Mouse (Mus musculus) embryonic fibroblast, embryonic 13.5 days (primary cell): ENCODE measurements around the gene Madcam1.

ENCODE experiments used
- CTCF ChIP-seq: IDR thresholded peaks from 2 replicates; pipeline ENCODE4 v1.5.1; 2011; ENCODE audit warnings: mild to moderate bottlenecking, control low read depth, low read length, moderate library complexity, borderline replicate concordance; ENCODE audit not compliant: insufficient read depth
- POLR2A ChIP-seq: IDR thresholded peaks from 2 replicates; pipeline ENCODE4 v1.6.1; 2011; ENCODE audit warnings: low read depth, mild to moderate bottlenecking, control low read depth, low read length, moderate library complexity

DNA sequence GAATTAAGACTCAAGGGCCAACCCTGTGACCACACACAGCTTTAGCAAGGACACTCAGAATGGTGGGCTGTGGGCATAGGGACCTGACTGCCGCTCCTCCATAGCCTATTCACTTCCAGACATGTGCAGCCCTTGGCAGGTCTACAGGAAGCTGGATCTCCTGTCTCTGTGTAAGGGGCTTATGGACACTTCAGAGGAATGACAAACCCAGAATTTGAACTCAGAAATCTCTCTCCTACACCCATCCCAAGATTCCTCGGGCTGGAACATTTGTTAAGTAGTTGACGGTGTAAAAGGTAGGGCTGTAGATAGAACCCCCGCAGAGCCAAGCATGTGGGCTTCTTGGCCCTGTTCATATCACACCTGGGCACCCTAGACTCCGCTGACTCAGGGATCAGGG lies 48.0 kb upstream of the Madcam1 start:
- TF ChIP-seq POLR2A (no peak), CTCF (no peak)
